Mouse (Mus musculus) erythroblast, embryonic 14.5 days (primary cell): ENCODE data around the gene Ahnak. TPM values are rescaled to one million over a fixed set of nuclear protein-coding genes. Genes with fewer than 3 reads are reported as not detected.
"Not testable (repeated sequence)": the region's sequence is repeated elsewhere in the genome, so short reads cannot be mapped to it uniquely, and the experiment has no call there.

Experiments used
- H3K27me3 ChIP-seq: 2 replicates; pipeline ENCODE4 v1.6.1; 2012; ENCODE audit warnings: inconsistent platforms; ENCODE audit not compliant: control insufficient read depth
- H3K36me3 ChIP-seq: 2 replicates; pipeline ENCODE4 v1.6.1; 2012; ENCODE audit warnings: mild to moderate bottlenecking, inconsistent platforms; ENCODE audit not compliant: control insufficient read depth
- H3K4me1 ChIP-seq: 2 replicates; pipeline ENCODE4 v1.6.1; 2012; ENCODE audit warnings: inconsistent platforms; ENCODE audit not compliant: control insufficient read depth
- H3K4me3 ChIP-seq: replicated peaks from 2 replicates; pipeline ENCODE3; 2012; ENCODE audit warnings: moderate library complexity, mild to moderate bottlenecking, inconsistent platforms
- H3K9me3 ChIP-seq: 2 replicates; pipeline ENCODE4 v1.6.1; 2012; ENCODE audit warnings: low read length, inconsistent platforms, mixed read lengths; ENCODE audit not compliant: control insufficient read depth
- GATA1 ChIP-seq: IDR thresholded peaks from 2 replicates; pipeline ENCODE4 v1.6.1; 2012; ENCODE audit warnings: low read length, inconsistent platforms, mixed read lengths
- TAL1 ChIP-seq: IDR thresholded peaks from 3 replicates; pipeline ENCODE4 v1.6.1; 2012; ENCODE audit warnings: low read length, inconsistent platforms, mixed read lengths
- polyA plus RNA-seq: library from polyadenylated mRNA; stranded (reverse); fragments of >175 nt; gene quantifications from 2 replicates; pipeline ENCODE4 v1.2.3, GENCODE M21; 2012

The Ahnak gene
- polyA plus RNA-seq, 1 experiment: 0.01 TPM

DNA sequence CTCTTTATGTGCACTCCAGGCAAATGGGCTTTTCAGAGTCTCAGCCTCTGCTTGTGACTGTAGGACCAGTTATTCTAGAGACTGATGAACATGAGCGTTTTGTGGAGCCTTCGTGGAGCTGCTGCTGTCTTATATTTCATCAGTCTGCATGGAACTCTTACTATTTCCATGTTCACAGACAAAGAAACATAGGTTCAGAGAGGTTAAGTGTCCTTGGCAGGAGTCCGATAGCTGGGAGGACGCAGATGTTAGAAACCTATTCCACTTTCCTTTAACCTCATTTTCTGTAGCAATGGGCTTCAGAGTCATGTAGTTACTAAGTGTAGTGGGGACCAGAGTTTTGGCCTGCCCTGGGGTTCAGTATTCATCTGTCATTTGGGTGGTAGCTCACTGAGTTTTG, 10.1 kb downstream of the Ahnak start:
- Histone ChIP-seq H3K4me1 (peaks cover 23% of the 10 kb centered on the region), H3K4me3 (no peak overlapping the region), H3K9me3 (no peaks in the 10 kb centered on the region), H3K27me3 (no peaks in the 10 kb centered on the region), H3K36me3 (no peaks in the 10 kb centered on the region)
- TF ChIP-seq GATA1 (no peak), TAL1 (no peak)

DNA sequence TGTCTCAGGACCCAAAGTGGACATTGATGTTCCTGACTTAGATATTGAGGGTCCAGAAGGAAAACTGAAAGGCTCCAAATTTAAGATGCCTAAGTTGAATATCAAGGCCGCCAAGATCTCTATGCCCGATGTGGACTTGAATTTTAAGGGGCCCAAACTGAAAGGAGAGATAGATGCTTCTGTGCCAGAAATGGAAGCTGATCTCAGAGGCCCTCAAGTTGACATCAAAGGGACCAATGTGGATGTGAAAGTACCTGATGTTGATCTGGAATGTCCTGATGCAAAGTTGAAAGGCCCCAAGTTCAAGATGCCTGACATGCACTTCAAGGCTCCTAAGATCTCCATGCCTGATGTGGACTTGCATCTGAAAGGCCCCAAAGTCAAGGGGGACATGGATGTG, 17.8 kb downstream of the Ahnak start:
- H3K36me3 ChIP-seq: not testable (repeated sequence)

DNA sequence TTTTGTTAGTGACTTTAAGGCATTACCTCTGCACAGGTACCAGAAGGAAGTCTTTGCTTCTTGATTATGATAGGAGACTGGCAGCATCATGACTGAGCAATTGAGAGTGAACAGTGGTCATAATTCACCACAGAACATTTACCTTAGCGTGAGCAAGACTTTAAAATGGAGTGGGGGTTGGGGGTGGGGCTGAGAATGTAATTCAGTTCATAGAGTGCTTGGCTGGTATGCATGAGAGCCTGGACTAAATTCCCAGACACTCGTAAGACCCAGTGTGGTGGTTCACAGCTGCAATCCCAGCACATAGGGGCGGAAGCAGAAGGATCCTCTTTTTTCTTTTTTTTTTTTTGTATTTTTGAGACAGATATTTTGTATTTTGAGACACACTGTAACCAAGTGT, 30.2 kb downstream of the Ahnak start:
- H3K36me3 ChIP-seq: no peaks in the 10 kb centered on the region
- no peaks in the 10 kb centered on the region; the same call in 1 of the 2 replicates for H3K27me3 ChIP-seq
- H3K9me3 ChIP-seq: no peaks in the 10 kb centered on the region
- TF ChIP-seq TAL1 (no peak), GATA1 (no peak)
- H3K4me1 ChIP-seq: no peaks in the 10 kb centered on the region
- no peak overlapping the region for H3K4me3 ChIP-seq

More for the DNA sequence above, 17.8 kb downstream of the Ahnak start:
- H3K9me3 ChIP-seq, H3K27me3 ChIP-seq, H3K4me1 ChIP-seq, H3K4me3 ChIP-seq: not testable (repeated sequence)

DNA sequence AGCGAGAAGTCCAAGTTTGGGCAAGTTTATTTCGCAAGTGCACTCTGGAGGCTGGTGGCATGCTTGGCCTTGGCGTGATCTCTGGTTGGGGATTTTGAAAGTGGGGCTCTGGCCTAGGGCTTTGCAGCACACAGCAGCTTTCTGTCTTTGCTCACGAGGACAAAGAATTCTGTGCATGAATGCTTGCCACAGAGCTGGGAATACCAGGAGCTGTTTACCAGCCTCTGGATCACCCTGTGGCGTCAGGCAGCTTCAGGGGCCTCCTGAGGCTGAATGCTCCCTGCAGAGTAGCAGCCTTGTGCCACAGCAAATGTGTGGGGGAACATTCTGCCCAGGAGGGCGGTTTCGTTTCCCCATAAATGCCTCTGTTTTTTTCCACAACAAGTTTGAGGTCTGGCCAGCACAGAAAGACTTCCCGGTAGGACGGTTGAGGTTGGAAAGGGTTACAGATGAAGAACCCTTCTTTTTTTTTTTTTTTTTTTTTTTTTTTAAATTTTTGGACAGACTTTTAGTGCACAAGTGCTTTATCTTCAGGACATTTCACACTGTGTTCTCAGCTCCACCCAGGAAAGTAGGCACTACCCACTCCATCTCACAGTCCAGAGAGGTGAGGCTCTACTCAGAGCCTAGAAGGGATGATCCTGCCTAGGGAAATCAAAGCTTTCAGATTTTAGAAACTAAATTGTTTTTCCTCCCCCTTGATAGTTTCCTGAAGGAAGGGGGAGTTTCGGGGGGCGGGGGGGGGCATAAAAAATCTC, 34.1 kb downstream of the Ahnak start:
- no peaks in the 10 kb centered on the region for H3K27me3 ChIP-seq
- H3K4me3 ChIP-seq: no peak overlapping the region
- no peaks in the 10 kb centered on the region for H3K36me3 ChIP-seq
- no peak for TF ChIP-seq TAL1
- TF ChIP-seq GATA1: no peak
- H3K9me3 ChIP-seq: no peaks in the 10 kb centered on the region
- no peaks in the 10 kb centered on the region for H3K4me1 ChIP-seq

DNA sequence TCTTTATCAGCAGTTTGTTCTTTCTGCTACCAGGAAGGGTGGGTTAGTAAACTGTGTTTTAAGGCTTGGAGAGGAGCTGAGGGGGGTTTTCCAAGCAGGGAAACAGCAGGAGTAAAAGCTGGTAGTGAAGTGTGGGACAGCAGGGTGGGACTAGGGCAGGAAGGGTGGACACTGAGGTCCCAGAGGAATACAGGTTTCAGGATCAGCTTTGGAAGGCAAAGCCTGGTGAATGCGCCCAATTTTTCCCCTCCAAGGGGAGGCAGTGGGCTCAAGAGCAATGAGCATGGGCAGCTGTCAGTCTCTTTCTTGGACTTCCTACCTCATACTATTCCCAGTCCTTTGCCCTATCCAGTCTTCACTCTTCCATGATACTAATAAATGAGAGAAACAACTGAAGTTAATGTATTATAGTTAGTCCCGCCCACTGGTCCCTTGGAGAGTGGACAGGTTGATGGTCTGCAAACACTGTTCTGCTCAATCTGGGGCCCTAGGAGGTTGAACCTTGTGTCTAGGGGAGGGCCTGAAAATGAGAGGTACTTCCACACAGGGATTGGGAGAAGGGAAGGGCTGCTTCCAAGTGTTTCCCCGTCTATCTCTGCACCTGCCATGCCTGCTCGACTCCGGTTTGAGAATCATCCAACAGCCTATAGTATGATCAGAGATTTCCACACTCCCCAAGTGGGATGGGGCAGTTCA, 36.6 kb downstream of the Ahnak start:
- Histone ChIP-seq H3K9me3 (no peaks in the 10 kb centered on the region), H3K36me3 (no peaks in the 10 kb centered on the region), H3K27me3 (no peaks in the 10 kb centered on the region), H3K4me1 (no peaks in the 10 kb centered on the region), H3K4me3 (no peak overlapping the region)
- TF ChIP-seq GATA1 (no peak), TAL1 (no peak)

DNA sequence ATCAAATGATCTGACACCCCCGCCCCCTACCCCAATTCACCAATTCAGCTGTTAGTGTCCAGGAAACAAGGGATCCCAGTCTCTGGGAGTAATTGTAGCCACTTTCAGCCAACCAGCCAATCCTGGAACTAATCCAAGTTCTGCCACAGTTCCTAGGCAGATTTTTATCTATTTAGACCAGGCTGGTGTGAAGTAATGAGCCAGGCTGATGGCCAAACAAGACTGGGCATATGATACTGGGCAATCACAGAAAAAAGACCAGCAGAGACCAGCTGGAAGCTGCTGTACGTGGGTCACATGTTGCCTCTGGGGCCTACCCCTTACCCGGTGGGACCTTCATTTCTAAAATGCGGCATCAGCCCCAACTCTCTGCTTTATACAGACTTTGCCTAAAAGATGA, 37.5 kb downstream of the Ahnak start:
- Histone ChIP-seq H3K4me3 (no peak overlapping the region), H3K9me3 (no peaks in the 10 kb centered on the region), H3K36me3 (no peaks in the 10 kb centered on the region), H3K27me3 (no peaks in the 10 kb centered on the region), H3K4me1 (no peaks in the 10 kb centered on the region)
- no peak for TF ChIP-seq TAL1
- TF ChIP-seq GATA1: no peak

DNA sequence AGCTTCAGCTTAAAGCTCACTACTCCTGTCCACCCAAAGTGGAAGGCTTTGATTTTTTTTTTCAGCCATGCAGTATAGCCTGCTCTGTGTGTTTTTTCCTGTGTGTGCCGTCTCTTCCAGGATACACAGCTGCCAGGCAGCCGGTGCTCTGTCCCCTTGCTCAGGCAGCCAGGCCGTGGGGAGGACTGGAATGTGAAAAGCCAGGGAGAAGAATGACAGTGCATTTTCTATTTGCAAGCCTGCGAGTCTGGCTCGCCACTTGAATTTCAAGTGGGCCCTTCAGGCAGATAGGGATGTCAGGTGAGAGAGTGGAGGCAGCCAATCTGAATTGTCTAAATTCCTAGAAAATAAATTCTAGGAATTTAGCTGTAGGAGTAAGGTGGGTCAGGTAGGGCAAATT, 38.7 kb downstream of the Ahnak start:
- H3K36me3 ChIP-seq: no peaks in the 10 kb centered on the region
- no peak for TF ChIP-seq GATA1
- TF ChIP-seq TAL1: no peak
- H3K4me3 ChIP-seq: no peak overlapping the region
- H3K9me3 ChIP-seq: no peaks in the 10 kb centered on the region
- no peaks in the 10 kb centered on the region for H3K27me3 ChIP-seq
- H3K4me1 ChIP-seq: no peaks in the 10 kb centered on the region

DNA sequence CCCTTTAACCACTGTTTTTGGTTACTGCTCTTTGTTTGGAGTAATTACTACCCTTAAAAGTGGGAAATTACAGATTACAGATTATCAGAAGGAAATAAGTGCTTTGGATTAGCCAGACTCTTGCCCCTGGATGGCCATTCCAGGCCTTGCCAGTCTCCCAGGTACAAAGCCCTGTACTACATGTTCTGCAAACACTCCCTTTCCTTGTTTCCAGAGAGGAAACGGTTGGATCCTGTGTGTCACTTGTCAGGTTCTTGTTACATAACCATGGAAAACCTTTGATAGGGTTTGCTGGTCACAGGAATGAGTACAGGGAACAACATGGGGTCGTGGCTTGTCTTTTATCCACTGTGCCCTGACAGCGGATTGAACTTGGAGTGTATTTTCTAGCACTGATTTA, 39.3 kb downstream of the Ahnak start:
- no peaks in the 10 kb centered on the region for H3K27me3 ChIP-seq
- H3K4me3 ChIP-seq: no peak overlapping the region
- H3K9me3 ChIP-seq: no peaks in the 10 kb centered on the region
- no peaks in the 10 kb centered on the region for H3K36me3 ChIP-seq
- TF ChIP-seq TAL1 (no peak), GATA1 (no peak)
- peaks cover 2% of the 10 kb centered on the region for H3K4me1 ChIP-seq

DNA sequence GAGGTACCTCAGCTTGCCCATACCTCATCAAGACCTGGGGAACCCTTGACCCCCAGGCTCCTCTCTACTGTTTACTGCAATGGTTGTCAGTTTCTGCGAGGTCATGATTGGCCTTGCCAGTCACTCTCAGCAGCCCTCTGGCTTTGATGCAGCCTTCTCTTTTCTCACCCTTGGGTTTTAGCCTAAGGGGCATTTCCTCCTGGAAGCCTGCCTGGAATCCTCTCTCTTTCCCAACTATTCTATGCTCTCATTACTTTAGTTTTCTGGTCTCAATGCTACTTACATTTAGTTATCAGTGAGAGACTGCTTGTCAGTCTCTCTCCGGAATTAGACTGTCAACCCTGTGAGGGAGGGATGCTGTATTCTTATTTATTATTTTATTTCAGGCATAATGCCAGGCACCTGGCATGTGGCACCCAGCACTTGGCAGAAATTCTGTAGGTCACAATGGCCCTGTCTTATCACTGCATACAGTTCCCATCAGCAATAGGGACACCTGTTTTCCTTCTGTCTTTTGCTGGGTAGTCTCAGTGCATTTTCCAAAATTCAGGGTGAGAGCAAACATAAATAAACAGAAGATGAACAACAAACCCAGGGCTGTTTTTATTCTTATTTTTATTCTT, 40.7 kb downstream of the Ahnak start:
- TF ChIP-seq TAL1 (no peak), GATA1 (no peak)
- peaks cover 13% of the 10 kb centered on the region for H3K4me1 ChIP-seq
- H3K4me3 ChIP-seq: no peak overlapping the region
- H3K27me3 ChIP-seq: no peaks in the 10 kb centered on the region
- H3K9me3 ChIP-seq: no peaks in the 10 kb centered on the region
- no peaks in the 10 kb centered on the region for H3K36me3 ChIP-seq
